Mouse (Mus musculus) forebrain, embryonic 14.5 days (tissue): ENCODE measurements at regions not wholly inside any gene's neighbourhood (a gene's known extent, or its start where the extent isn't known, plus 50 kb on each side); places are given as distances from the start of the nearest gene placed in this dataset.

Source experiments
- ATAC-seq: fragments of 200-750 bp; cut with Nextera tagmentation; 2 replicates; pipeline ENCODE4 v1.8.0; 2017; ENCODE audit warnings: mild to moderate bottlenecking, moderate library complexity
- DNase-seq: peaks from one replicate; pipeline ENCODE4 v3.0.0-alpha.2; 2015; ENCODE audit warnings: low spot score
- H3K27ac ChIP-seq: fragments of 300-500 bp; sonication (generic); 2 replicates; pipeline ENCODE4 v1.5.1; 2014; ENCODE audit warnings: low read depth, mild to moderate bottlenecking, control low read depth, low read length, moderate library complexity
- H3K27me3 ChIP-seq: fragments of 300-500 bp; sonication (generic); replicated peaks from 2 replicates; pipeline ENCODE4 v1.6.1; 2014; ENCODE audit warnings: low read length, control low read depth, mixed read lengths; ENCODE audit not compliant: control insufficient read depth, insufficient read depth
- H3K36me3 ChIP-seq: fragments of 300-500 bp; sonication (generic); 2 replicates; pipeline ENCODE4 v1.6.1; 2014; ENCODE audit warnings: low read length, control low read depth; ENCODE audit not compliant: control insufficient read depth, insufficient read depth
- H3K4me1 ChIP-seq: fragments of 300-500 bp; sonication (generic); 2 replicates; pipeline ENCODE4 v1.6.1; 2014; ENCODE audit warnings: antibody characterized with exemption, low read length, control low read depth; ENCODE audit not compliant: control insufficient read depth, insufficient read depth
- H3K4me2 ChIP-seq: fragments of 300-500 bp; sonication (generic); 2 replicates; pipeline ENCODE4 v1.6.1; 2014; ENCODE audit warnings: mild to moderate bottlenecking, control low read depth, low read length
- H3K4me3 ChIP-seq: fragments of 300-500 bp; sonication (generic); 2 replicates; pipeline ENCODE4 v1.5.1; 2014; ENCODE audit warnings: low read depth, low read length, control low read depth
- H3K9ac ChIP-seq: fragments of 300-500 bp; sonication (generic); 2 replicates; pipeline ENCODE4 v1.6.1; 2014; ENCODE audit warnings: mild to moderate bottlenecking, low read length, control low read depth, moderate library complexity
- H3K9me3 ChIP-seq: fragments of 300-500 bp; sonication (generic); replicated peaks from 2 replicates; pipeline ENCODE4 v1.6.1; 2016; ENCODE audit warnings: low read length, control low read depth, mixed read lengths; ENCODE audit not compliant: control insufficient read depth
- WGBS: fragments of 180-500 bp; shearing (Covaris S2); extraction: QIAGEN DNeasy Blood & Tissue Kit; methylation state at CpG from one replicate; pipeline ENCODE4 v1.1.7; 2014; 5-methylcytosine and 5-hydroxymethylcytosine counted together

DNA sequence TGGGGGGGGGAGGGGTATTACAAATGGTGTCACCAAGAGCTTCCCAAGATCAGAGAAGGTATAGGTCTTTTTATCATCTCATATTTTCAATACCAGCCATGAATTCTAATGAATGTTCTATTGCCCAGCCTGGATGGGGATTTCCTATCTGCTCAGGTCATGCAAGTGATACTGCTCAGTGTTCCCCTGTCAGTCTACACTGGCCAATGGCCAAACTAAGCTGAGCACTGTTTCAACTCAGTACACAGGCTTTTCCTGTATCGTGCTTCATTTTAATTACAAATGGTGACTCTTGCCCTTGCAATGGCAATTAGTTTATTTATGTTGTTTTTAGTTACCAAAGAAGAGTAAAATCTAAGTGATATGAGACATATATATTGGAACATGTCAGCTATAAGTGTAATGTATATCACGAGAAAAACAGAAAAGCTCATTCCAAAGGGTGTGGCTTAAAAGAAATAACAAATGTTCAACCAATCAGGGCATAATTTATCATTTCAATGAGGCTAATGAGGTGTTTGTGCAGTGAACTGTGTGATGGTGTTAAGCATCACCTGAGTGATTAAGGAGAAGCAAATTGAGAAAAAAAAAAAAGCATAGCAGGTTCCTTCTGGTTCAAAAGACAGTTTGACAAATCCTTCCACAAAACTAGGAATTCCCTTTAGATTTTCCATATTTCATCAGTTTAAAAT is 708.3 kb downstream of the Stpg2 start:
- H3K27ac ChIP-seq, result no peak overlapping the region
- no peak overlapping the region for H3K9ac ChIP-seq
- DNase-seq, result peak; percentile 79
- no peaks in the 10 kb centered on the region; the same call in 1 of the 2 replicates for H3K4me1 ChIP-seq
- H3K4me2 ChIP-seq, result no peak overlapping the region
- no peaks in the 10 kb centered on the region for H3K36me3 ChIP-seq
- WGBS, result 10% methylated on average over 2 of the region's 2 CpGs
- H3K4me3 ChIP-seq, result no peak overlapping the region
- H3K27me3 ChIP-seq, result no peaks in the 10 kb centered on the region
- ATAC-seq, result peak; percentile 93
- H3K9me3 ChIP-seq, result no peaks in the 10 kb centered on the region

DNA sequence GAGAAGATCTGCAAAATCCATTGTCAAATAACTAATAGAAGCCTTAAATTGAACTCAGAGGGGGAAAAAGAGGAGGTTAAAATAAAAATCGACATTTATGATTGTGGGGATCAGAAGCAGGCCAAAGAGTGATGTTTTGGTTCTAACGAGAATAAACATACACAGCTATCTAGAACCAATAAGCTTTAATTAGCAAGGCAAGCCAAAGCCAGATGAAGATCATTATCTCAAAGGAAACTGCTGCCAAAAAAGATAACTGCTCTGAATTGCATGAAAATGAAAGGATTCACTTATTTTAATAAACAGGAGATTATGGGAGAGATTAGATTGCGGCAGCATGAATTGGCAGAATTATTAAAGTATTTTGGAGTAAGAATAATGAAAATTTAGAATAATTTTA is 716.8 kb downstream of the Stpg2 start:
- no peak for ATAC-seq
- Histone ChIP-seq H3K27ac (no peak overlapping the region), H3K9ac (no peak overlapping the region), H3K4me2 (no peak overlapping the region), H3K9me3 (no peaks in the 10 kb centered on the region), H3K4me3 (no peak overlapping the region), H3K36me3 (no peaks in the 10 kb centered on the region), H3K4me1 (no peaks in the 10 kb centered on the region), H3K27me3 (no peaks in the 10 kb centered on the region)
- DNase-seq, result peak; percentile 47
- 48% methylated on average over 3 of the region's 3 CpGs for WGBS

DNA sequence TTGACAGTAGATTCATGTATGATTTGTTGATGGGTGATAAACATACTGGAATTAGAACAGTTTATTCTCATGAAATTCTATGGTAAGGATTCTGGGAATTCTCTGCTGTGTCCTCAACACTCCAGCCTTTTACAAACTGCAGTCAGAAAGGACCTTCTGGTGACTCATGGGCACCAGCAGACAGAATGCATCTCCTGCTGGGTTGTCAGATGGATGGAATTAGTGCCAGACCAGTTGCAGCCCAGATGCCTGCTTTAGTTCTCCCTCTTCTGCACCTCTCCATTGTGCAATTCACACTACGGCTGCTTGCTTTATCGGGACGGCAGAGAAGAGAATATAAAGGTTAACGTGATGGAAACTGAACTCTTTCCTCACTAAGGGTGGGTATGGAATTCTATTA is 727.5 kb downstream of the Stpg2 start:
- Histone ChIP-seq H3K4me3 (no peak overlapping the region), H3K9ac (no peak overlapping the region), H3K4me1 (no peaks in the 10 kb centered on the region), H3K9me3 (no peaks in the 10 kb centered on the region), H3K27me3 (no peaks in the 10 kb centered on the region), H3K36me3 (no peaks in the 10 kb centered on the region), H3K4me2 (no peak overlapping the region), H3K27ac (no peak overlapping the region)
- DNase-seq, result peak; percentile 19
- WGBS, result 8% methylated on average over 4 of the region's 4 CpGs
- ATAC-seq, result peak; percentile 40; the same call in 1 of the 2 replicates

DNA sequence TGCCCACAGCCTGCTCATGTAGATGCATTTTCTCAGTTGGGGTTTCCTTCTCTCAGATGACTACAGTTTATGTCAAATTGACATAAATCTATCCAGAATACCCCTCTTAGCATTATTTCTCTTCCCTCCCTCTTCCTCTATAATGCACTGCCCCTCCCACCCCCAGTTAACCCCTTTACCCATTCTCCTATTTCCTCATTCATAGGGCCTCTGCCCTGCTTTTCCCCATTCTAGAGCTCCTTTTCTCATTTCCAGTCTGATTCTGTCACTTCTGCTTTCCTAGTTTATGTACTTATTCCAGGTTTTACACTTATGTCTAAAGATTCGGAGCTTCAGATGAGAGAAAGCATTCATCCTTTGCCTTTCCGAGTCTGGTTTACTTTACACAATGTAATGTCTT is 740.7 kb downstream of the Stpg2 start:
- no peak overlapping the region for H3K4me2 ChIP-seq
- no peaks in the 10 kb centered on the region for H3K27me3 ChIP-seq
- H3K4me1 ChIP-seq, result no peaks in the 10 kb centered on the region
- no peak overlapping the region for H3K4me3 ChIP-seq
- ATAC-seq, result no peak
- H3K9me3 ChIP-seq, result no peaks in the 10 kb centered on the region
- H3K9ac ChIP-seq, result no peak overlapping the region
- no peak overlapping the region for H3K27ac ChIP-seq
- WGBS, result 98% methylated on average over 2 of the region's 2 CpGs
- no peaks in the 10 kb centered on the region for H3K36me3 ChIP-seq
- no peak for DNase-seq

DNA sequence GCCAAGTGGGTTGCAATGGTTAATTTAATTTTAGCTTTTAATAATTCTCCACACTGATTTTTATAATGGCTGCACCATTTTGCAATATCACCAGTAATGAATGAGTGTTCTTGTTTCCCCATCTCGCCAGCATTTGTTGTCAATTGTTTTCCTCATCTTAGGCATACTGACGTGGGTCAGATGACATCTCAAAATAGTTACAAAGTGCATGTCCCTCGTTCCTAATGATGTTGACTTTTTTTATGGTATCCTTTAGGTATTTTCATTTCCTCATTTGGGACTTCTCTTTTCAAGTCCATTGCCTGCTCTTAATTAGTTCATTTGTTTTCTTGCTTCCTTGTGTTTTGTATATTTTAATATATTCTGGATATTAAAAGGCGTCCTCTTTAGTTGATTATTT is 741.8 kb downstream of the Stpg2 start:
- no peak overlapping the region for H3K4me3 ChIP-seq
- ATAC-seq (no peak), DNase-seq (no peak)
- no peaks in the 10 kb centered on the region for H3K27me3 ChIP-seq
- H3K9ac ChIP-seq, result no peak overlapping the region
- no peaks in the 10 kb centered on the region for H3K4me1 ChIP-seq
- no peaks in the 10 kb centered on the region for H3K9me3 ChIP-seq
- WGBS, result 79% methylated on average over 4 of the region's 4 CpGs
- H3K27ac ChIP-seq, result no peak overlapping the region
- H3K36me3 ChIP-seq, result no peaks in the 10 kb centered on the region
- no peak overlapping the region for H3K4me2 ChIP-seq

DNA sequence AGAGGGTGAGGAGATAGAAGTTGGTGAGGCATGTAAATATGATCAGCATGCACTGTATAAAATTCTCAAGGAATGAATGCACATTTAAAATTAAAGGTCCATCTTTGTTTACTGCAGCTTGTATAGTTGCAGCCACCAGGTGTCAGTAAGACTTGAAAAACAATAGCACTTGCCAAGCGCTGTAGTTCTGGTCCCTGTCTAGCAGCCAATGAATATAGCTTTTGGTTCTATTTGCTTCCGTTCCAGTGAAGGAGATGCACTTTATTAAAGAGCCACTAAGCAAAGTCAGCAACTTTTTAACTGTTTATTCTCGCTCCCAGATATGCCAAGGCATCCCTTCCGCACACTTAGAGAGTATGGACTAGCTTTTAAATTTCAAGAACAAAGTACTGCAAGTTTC is 743.6 kb downstream of the Stpg2 start:
- DNase-seq (peak; percentile 45), ATAC-seq (0 out of 2 replicates have a peak, but pooled peaks have one; percentile 34)
- no peak overlapping the region for H3K4me3 ChIP-seq
- H3K4me2 ChIP-seq, result no peak overlapping the region
- 68% methylated on average over 4 of the region's 4 CpGs for WGBS
- no peak overlapping the region for H3K27ac ChIP-seq
- no peaks in the 10 kb centered on the region for H3K4me1 ChIP-seq
- no peak overlapping the region for H3K9ac ChIP-seq
- no peaks in the 10 kb centered on the region for H3K9me3 ChIP-seq
- no peaks in the 10 kb centered on the region for H3K36me3 ChIP-seq
- H3K27me3 ChIP-seq, result no peaks in the 10 kb centered on the region

DNA sequence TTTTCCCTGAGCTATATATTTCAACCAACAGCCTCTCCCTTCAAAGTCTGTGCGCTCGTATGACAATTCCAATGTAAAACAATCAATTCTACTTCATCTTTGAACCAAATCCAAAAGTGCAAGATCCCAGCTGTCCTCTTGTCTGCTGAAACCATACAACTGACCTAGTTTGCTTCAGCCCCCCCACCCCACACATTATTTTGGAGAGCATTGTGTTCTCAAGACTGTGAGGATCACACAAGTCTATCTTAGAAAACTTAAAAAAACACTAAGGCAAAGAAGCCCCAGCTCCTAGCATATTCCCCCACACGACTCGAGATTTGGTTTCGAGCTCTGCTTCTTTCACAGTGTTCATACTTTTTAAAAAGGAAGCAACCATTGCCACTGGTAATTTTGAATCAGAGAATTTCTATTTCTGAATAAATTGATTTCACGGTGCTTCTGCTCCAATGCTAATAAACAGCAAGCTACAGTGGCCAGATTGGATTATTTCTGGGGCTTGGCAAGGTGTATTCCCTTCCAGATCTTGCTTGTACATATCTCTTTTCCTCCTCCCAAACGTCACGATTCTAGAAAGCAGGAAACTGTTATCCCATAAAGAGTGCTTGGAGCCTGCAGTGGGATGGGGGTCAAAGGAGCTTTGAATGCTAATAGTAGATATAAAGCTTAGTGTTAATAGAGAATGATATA is 744.7 kb downstream of the Stpg2 start:
- no peak for DNase-seq
- no peak overlapping the region for H3K4me3 ChIP-seq
- H3K9me3 ChIP-seq, result no peaks in the 10 kb centered on the region
- no peaks in the 10 kb centered on the region for H3K27me3 ChIP-seq
- H3K4me1 ChIP-seq, result no peaks in the 10 kb centered on the region
- no peak for ATAC-seq
- H3K4me2 ChIP-seq, result no peak overlapping the region
- 89% methylated on average over 8 of the region's 8 CpGs for WGBS
- H3K36me3 ChIP-seq, result no peaks in the 10 kb centered on the region
- no peak overlapping the region for H3K9ac ChIP-seq
- H3K27ac ChIP-seq, result no peak overlapping the region

DNA sequence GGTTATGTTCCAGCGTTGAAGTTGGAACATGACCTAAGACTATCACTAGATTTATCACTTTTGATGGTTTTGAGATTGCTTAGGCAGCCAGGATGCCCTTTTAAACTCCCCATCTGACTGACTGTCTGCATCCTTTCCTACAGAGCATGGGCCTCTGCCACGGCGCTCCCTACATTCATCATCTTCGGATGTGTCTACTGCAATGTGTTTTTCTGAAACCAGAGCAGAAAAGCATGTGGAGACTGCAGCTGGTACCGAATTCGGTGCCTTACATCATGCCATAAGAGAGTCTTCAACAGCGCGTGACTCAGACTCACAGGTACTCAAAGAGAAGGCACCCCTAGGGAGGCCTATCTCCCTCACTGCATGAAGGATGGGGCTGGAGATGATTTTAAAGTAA is 746.0 kb downstream of the Stpg2 start:
- Histone ChIP-seq H3K27me3 (no peaks in the 10 kb centered on the region), H3K9ac (no peak overlapping the region), H3K9me3 (no peaks in the 10 kb centered on the region), H3K4me1 (no peaks in the 10 kb centered on the region), H3K27ac (no peak overlapping the region), H3K4me3 (no peak overlapping the region), H3K36me3 (no peaks in the 10 kb centered on the region), H3K4me2 (no peak overlapping the region)
- WGBS, result 94% methylated on average over 8 of the region's 8 CpGs
- DNase-seq (no peak), ATAC-seq (no peak)

DNA sequence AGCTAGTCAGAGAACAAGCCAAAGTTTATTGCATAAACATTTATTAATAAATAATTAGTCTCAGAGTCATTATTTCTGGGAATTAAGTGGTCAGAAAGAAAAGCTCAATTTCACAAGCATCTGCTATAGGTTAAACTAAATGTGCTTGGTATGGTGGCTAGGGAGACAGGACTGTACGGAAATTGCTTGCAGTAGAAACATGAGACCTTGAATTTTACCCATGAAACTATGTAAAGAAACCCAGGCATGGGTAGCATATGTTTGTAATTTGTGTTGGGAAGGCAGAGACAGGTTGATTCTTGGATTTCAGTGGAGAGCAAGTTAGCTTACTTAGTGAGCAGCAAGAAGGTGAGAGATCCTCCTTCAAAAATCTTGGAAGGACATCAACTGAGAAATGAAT is 772.7 kb downstream of the Stpg2 start:
- no peak overlapping the region for H3K4me3 ChIP-seq
- no peaks in the 10 kb centered on the region for H3K9me3 ChIP-seq
- H3K36me3 ChIP-seq, result no peaks in the 10 kb centered on the region
- H3K4me1 ChIP-seq, result no peaks in the 10 kb centered on the region
- 94% methylated on average over 1 of the region's 1 CpGs for WGBS
- H3K9ac ChIP-seq, result no peak overlapping the region
- H3K4me2 ChIP-seq, result no peak overlapping the region
- H3K27me3 ChIP-seq, result no peaks in the 10 kb centered on the region
- DNase-seq (no peak), ATAC-seq (no peak)
- no peak overlapping the region for H3K27ac ChIP-seq
